Mouse (Mus musculus): ENCODE results near the gene Rab11fip4. TPM values are rescaled to one million over a fixed set of nuclear protein-coding genes. Genes with fewer than 3 reads are reported as not detected.
"Not testable (repeated sequence)": the region's sequence is repeated elsewhere in the genome, so short reads cannot be mapped to it uniquely, and the experiment has no call there.

Rab11fip4 gene
- total RNA-seq, 2 experiments from 2014 or later = 169 to 172 TPM

GRCm38 (mm10) chr11:79679929-79680328 lies 88.9 kb downstream of the Rab11fip4 start:
- no peak for DNase-seq

- DNase-seq = no peak
These were observed 89.5 kb downstream of the Rab11fip4 start for GRCm38 (mm10) chr11:79680559-79680958.

GRCm38 (mm10) chr11:79681182-79681581 lies 90.2 kb downstream of the Rab11fip4 start:
- no peak for DNase-seq

GRCm38 (mm10) chr11:79681798-79682197 lies 90.8 kb downstream of the Rab11fip4 start:
- DNase-seq = no peak

GRCm38 (mm10) chr11:79685109-79685508 lies 94.1 kb downstream of the Rab11fip4 start:
- no peak for DNase-seq

- DNase-seq = peak; percentile 83 to 87
These were observed 95.6 kb downstream of the Rab11fip4 start for GRCm38 (mm10) chr11:79686501-79687121.

GRCm38 (mm10) chr11:79689916-79690315 lies 98.9 kb downstream of the Rab11fip4 start:
- DNase-seq = no peak

GRCm38 (mm10) chr11:79691513-79691912 lies 100.5 kb downstream of the Rab11fip4 start:
- DNase-seq = no peak

GRCm38 (mm10) chr11:79696390-79697307 lies 105.6 kb downstream of the Rab11fip4 start:
- no peak for DNase-seq

GRCm38 (mm10) chr11:79698071-79698470 lies 107.1 kb downstream of the Rab11fip4 start:
- DNase-seq = no peak

- DNase-seq = not testable (repeated sequence)
These were observed 107.5 kb downstream of the Rab11fip4 start for GRCm38 (mm10) chr11:79698542-79698941.

GRCm38 (mm10) chr11:79701466-79701865 lies 110.5 kb downstream of the Rab11fip4 start:
- DNase-seq = no peak

GRCm38 (mm10) chr11:79702092-79702491 lies 111.1 kb downstream of the Rab11fip4 start:
- DNase-seq = no peak

GRCm38 (mm10) chr11:79703452-79703851 lies 112.4 kb downstream of the Rab11fip4 start:
- no peak for DNase-seq

GRCm38 (mm10) chr11:79703885-79704291 lies 112.9 kb downstream of the Rab11fip4 start:
- no peak for DNase-seq

GRCm38 (mm10) chr11:79704318-79705150 lies 113.5 kb downstream of the Rab11fip4 start:
- DNase-seq = peak; percentile 97 to 98

GRCm38 (mm10) chr11:79707084-79707483 lies 116.1 kb downstream of the Rab11fip4 start:
- DNase-seq = no peak

GRCm38 (mm10) chr11:79710868-79711765 lies 120.1 kb downstream of the Rab11fip4 start:
- peak; percentile 81 to 82 for DNase-seq

GRCm38 (mm10) chr11:79711766-79712369 lies 120.9 kb downstream of the Rab11fip4 start:
- DNase-seq = no peak

GRCm38 (mm10) chr11:79713184-79713583 lies 122.2 kb downstream of the Rab11fip4 start:
- DNase-seq = no peak

- no peak for DNase-seq
These were observed 122.7 kb downstream of the Rab11fip4 start for GRCm38 (mm10) chr11:79713678-79714077.
